Mouse (Mus musculus): ENCODE results near the gene Lamc2. TPM values are rescaled to one million over a fixed set of nuclear protein-coding genes. Genes with fewer than 3 reads are reported as not detected.

Gene Lamc2
- polyA plus RNA-seq, 1 experiment from 2014 or later: 62.9 TPM

DNA sequence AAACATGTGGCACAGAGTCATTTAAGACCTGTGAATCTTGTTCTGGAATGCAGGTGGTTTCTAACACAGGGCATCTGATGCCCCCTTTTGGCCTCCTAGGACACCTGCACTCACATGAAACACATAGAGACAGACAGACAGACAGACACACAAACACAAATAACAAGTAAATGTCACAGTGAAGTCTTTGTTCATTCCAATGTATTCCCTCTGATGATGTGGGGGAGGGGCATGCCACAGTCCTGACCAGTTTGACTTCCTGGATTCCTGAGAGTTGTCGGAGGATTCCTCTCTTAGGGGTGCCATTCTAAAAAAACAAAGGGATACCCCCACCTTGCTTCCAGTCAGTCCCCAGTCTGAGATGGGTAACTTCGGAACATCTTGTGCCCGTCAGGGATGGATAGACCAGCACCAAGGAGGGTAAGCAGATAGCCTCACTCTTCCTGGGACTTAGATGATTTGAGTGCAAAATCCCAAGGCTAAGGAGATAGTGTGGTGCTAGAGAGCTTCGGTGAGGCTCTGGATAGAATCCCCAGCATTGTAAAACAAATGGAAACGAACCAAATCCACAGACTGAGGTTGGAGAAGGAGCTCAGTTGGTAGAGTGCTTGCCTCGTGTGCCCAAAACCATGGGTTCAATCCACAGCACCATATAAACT, 89.1 kb downstream of the Lamc2 start:
- Histone ChIP-seq H3K27me3 (replicated peaks; ENCODE audit: insufficient read depth, low read length) (no peaks in the 10 kb centered on the region), H3K36me3 (ENCODE audit: insufficient read depth, low read length) (no peaks in the 10 kb centered on the region), H3K27ac (ENCODE audit: low read length) (peak overlapping the region; percentile 71; the same call in 1 of the 2 replicates), H3K4me1 (ENCODE audit: insufficient read depth, low read depth, low read length) (peaks cover 7% of the 10 kb centered on the region; the same call in 1 of the 2 replicates), H3K9me3 (ENCODE audit: low read length) (no peaks in the 10 kb centered on the region), H3K9ac (replicated peaks; ENCODE audit: low read depth) (no peak overlapping the region), H3K4me3 (ENCODE audit: low read depth, low read length) (no peak overlapping the region), H3K4me2 (replicated peaks; ENCODE audit: low read depth, low read length) (no peak overlapping the region)
- ATAC-seq: no peak
- WGBS: 83% methylated on average over 6 of the region's 6 CpGs
- TF ChIP-seq EP300 (IDR thresholded peaks at IDR 0.05) (no peak), CTCF (IDR thresholded peaks at IDR 0.05) (peak; percentile 23; the same call in 1 of the 2 replicates)
- peak; percentile 5 for DNase-seq (ENCODE audit: low spot score)

DNA sequence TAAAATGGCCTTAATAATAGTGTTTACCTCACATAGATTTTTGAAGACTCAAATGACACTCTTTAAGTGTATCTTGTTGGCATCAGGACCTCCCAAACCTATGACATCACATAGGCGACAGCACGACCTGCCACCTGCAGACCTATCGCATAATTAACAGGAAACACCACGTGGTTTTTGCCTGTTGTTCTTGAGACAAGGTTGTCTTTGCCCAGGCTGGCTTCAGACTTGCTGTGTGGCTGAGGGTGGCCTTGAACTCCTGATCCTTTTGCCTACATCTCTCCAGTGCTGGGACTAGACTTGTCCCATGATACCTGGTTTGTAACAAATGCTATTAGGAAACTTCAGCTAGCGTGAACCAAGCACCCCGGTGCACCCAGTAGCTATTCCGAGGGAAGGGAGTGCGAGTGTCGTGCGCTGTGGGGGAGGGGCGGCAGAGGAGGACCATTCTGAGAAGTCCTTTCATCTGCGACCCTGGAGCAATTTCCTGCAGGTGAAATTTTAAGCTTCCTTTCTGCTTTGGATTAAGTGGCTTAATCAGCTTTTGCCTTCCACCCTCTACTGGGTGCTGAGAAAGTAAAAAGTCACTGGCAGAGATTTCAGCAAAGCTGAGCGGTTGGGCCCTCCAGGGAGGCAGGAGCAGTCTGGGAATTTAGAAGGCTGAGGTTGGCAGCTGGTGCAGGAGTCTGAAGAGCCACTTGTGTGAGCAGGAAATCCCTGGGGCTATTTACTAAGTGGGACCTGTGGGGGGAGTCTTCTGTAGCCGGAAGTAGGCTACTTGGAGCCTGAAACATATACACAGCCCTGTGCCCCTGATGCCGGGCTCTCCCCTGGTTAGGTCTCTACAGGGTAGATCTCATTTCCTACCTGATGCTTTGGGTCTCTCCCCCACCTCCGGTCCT, 90.2 kb downstream of the Lamc2 start:
- peak overlapping the region; percentile 71 for H3K27ac ChIP-seq (ENCODE audit: low read length)
- WGBS: 21% methylated on average over 16 of the region's 16 CpGs
- ATAC-seq (peak; percentile 65), DNase-seq (ENCODE audit: low spot score) (peak; percentile 92)
- no peak overlapping the region for H3K9ac ChIP-seq (replicated peaks; ENCODE audit: low read depth)
- no peaks in the 10 kb centered on the region for H3K36me3 ChIP-seq (ENCODE audit: insufficient read depth, low read length)
- no peaks in the 10 kb centered on the region for H3K27me3 ChIP-seq (replicated peaks; ENCODE audit: insufficient read depth, low read length)
- no peak overlapping the region for H3K4me2 ChIP-seq (replicated peaks; ENCODE audit: low read depth, low read length)
- peaks cover 3% of the 10 kb centered on the region; the same call in 1 of the 2 replicates for H3K4me1 ChIP-seq (ENCODE audit: insufficient read depth, low read depth, low read length)
- TF ChIP-seq CTCF (IDR thresholded peaks at IDR 0.05) (no peak), EP300 (IDR thresholded peaks at IDR 0.05) (peak; percentile 88)
- no peaks in the 10 kb centered on the region for H3K9me3 ChIP-seq (ENCODE audit: low read length)
- no peak overlapping the region for H3K4me3 ChIP-seq (ENCODE audit: low read depth, low read length)

DNA sequence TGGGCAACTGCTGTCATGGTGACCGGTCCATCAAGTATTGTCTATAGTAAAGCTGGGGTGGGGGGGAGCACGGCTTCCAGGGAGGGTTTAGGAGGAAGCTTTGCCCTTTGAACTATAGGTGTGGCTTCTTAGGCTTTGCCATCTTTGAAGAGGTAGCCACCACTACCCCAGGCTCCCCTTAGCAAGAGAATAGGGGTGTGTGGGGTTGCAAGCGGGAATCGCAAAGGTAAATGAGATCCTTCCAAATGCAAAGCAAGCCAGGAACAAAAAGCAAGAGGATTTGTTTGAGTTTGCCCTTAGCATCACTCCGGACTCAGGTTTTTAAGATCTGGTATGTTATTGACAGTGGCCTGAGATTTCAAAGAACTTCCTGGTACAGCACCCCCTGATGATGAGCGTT, 90.9 kb downstream of the Lamc2 start:
- WGBS: 72% methylated on average over 6 of the region's 6 CpGs
- no peak overlapping the region for H3K9ac ChIP-seq (replicated peaks; ENCODE audit: low read depth)
- no peak overlapping the region for H3K4me3 ChIP-seq (ENCODE audit: low read depth, low read length)
- no peak overlapping the region for H3K4me2 ChIP-seq (replicated peaks; ENCODE audit: low read depth, low read length)
- H3K36me3 ChIP-seq (ENCODE audit: insufficient read depth, low read length): no peaks in the 10 kb centered on the region
- no peaks in the 10 kb centered on the region for H3K27me3 ChIP-seq (replicated peaks; ENCODE audit: insufficient read depth, low read length)
- no peaks in the 10 kb centered on the region for H3K9me3 ChIP-seq (ENCODE audit: low read length)
- ATAC-seq (no peak), DNase-seq (ENCODE audit: low spot score) (peak; percentile 4)
- H3K4me1 ChIP-seq (ENCODE audit: insufficient read depth, low read depth, low read length): peaks cover 7% of the 10 kb centered on the region; the same call in 1 of the 2 replicates
- peak overlapping the region; percentile 71; the same call in 1 of the 2 replicates for H3K27ac ChIP-seq (ENCODE audit: low read length)
- TF ChIP-seq EP300 (IDR thresholded peaks at IDR 0.05) (no peak), CTCF (IDR thresholded peaks at IDR 0.05) (no peak)

DNA sequence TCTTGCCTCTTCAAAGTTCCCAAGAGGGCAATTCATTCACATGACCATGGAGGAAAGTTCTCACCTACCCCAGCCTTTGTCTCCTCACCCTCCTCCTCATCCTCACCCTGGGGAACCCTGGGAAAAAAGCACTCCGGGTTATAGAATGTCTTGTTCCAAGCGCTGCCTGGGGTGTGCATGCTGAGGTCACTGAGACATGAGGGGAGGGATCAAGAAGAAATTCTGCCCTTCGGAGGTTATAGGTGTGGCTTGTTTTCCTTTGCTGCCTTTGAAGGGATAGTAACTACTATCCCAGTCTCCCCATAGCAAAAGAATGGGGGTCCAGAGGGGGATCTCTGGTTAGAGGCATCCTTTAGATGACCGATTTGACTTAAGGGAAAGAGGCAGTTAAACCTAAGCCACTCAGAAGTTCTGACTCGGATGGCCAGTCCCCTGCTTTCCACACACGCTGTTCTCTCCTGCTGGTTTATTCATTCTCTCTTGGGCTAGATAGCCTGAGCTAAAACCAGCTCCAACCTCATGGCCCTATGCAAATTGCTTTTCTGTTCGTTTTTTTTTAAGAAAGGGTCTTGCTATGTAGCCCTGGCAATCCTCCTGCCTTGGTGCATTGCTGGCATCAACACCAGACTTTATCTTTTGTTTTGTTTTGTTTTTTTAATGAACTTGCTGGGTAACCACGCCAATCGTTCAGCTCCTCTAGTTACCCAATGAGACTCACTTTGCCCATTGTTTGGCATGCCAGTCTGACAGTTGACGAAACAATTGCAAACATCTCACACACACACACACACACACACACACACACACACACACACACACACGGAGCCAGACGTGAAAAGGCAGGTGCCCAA, 91.8 kb downstream of the Lamc2 start:
- no peaks in the 10 kb centered on the region for H3K27me3 ChIP-seq (replicated peaks; ENCODE audit: insufficient read depth, low read length)
- ATAC-seq: no peak
- peaks cover 7% of the 10 kb centered on the region; the same call in 1 of the 2 replicates for H3K4me1 ChIP-seq (ENCODE audit: insufficient read depth, low read depth, low read length)
- H3K27ac ChIP-seq (ENCODE audit: low read length): no peak overlapping the region; the same call in 1 of the 2 replicates
- no peak overlapping the region for H3K4me3 ChIP-seq (ENCODE audit: low read depth, low read length)
- DNase-seq (ENCODE audit: low spot score): peak; percentile 9
- H3K36me3 ChIP-seq (ENCODE audit: insufficient read depth, low read length): no peaks in the 10 kb centered on the region
- no peak overlapping the region for H3K9ac ChIP-seq (replicated peaks; ENCODE audit: low read depth)
- WGBS: 39% methylated on average over 12 of the region's 12 CpGs
- H3K9me3 ChIP-seq (ENCODE audit: low read length): no peaks in the 10 kb centered on the region
- H3K4me2 ChIP-seq (replicated peaks; ENCODE audit: low read depth, low read length): no peak overlapping the region
- TF ChIP-seq EP300 (IDR thresholded peaks at IDR 0.05) (0 out of 2 replicates have a peak, but pooled peaks have one; percentile 12), CTCF (IDR thresholded peaks at IDR 0.05) (no peak)

DNA sequence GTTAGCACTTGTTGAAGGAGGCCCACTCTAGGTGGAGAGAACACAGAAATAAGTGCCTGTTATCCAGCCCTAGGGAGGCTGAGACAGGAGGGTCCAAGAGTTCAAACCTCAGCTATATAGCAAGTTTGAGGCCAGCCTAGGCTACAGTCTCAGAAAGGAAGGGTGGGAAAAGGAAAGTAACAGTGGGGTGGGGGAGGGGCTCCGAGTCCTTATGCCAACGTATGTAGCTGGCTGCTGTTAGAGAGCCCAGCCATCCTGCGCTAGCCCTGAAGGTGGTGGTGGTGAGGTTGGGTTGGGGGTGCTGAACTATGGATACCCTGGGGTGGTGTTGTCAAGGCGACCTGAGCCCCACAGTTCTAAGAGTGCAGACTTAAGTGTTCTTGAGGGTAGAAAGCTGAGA, 92.7 kb downstream of the Lamc2 start:
- DNase-seq (ENCODE audit: low spot score): peak; percentile 4
- Histone ChIP-seq H3K9me3 (ENCODE audit: low read length) (no peaks in the 10 kb centered on the region), H3K4me3 (ENCODE audit: low read depth, low read length) (no peak overlapping the region), H3K4me2 (replicated peaks; ENCODE audit: low read depth, low read length) (no peak overlapping the region), H3K36me3 (ENCODE audit: insufficient read depth, low read length) (no peaks in the 10 kb centered on the region), H3K9ac (replicated peaks; ENCODE audit: low read depth) (no peak overlapping the region), H3K4me1 (ENCODE audit: insufficient read depth, low read depth, low read length) (peaks cover 7% of the 10 kb centered on the region; the same call in 1 of the 2 replicates), H3K27ac (ENCODE audit: low read length) (no peak overlapping the region), H3K27me3 (replicated peaks; ENCODE audit: insufficient read depth, low read length) (no peaks in the 10 kb centered on the region)
- no peak for ATAC-seq
- TF ChIP-seq EP300 (IDR thresholded peaks at IDR 0.05) (no peak), CTCF (IDR thresholded peaks at IDR 0.05) (no peak)
- WGBS: 68% methylated on average over 4 of the region's 4 CpGs
